ENCODE assay signal across 8 mouse cellular contexts in the genomic region with DNA sequence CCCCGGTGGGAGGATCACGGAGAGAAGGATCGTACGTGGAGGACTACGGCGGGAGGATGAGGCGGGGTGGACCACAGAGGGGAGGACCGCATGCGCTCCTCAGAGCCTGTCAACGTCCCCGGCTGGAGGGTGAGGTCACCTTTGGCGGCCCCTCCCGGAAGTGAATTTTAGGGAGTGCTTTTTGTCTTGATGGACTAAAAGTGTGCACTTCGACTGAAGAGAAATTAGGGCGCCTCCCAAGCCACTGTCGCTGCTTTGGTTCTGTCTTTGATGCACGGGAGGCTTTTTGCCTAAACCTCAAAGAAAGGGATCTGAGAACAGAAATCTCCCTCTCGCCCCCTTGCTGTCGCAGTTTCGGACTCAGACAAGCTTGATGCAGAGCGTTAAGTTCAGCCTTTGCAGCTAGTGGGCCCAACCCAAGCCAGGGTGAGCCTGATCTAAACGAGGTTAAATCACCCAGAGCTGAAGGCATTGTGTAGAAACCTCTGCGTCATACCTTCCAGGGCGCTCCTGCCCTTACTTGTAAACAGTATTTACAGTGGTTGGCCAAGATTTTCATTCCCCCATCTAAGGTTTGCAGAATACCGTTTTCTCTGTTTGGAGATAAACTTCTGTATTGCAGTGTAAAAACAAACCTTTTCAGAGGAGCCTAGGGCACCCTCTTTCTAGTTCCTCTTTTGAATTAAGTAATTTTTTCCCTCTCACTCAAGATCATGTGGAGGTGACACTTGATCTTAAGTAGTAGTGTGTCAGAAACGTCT. TPM values are rescaled to one million over a fixed set of nuclear protein-coding genes. Genes with fewer than 3 reads are reported as not detected.
A peak's percentile ranks its signal among the peaks of the same experiment; 100 is the strongest.
DNase-seq lines count a peak whose midpoint lies in the region; ATAC-seq lines count a peak whose summit lies in the region.

No protein-coding gene starts in this region.

- peak overlapping the region; percentile 95 for H3K4me3 ChIP-seq in forebrain, embryonic 16.5 days (replicated peaks; ENCODE audit: low read length)
- peak overlapping the region; percentile 70 for H3K4me3 ChIP-seq in hindbrain, embryonic 11.5 days (ENCODE audit: low read depth, low read length)
- H3K4me3 ChIP-seq in limb, embryonic 11.5 days (ENCODE audit: low read depth, low read length), result peak overlapping the region; percentile 75
- peak overlapping the region; percentile 84 for H3K4me3 ChIP-seq in stomach, embryonic 15.5 days (replicated peaks)

- WGBS in forebrain, embryonic 16.5 days, result 3% methylated on average over 26 of the region's 26 CpGs
- 4% methylated on average over 26 of the region's 26 CpGs for WGBS in hindbrain, embryonic 11.5 days
- WGBS in limb, embryonic 11.5 days, result 5% methylated on average over 26 of the region's 26 CpGs
- WGBS in stomach, embryonic 15.5 days, result under 1% methylated on average over 26 of the region's 26 CpGs

- H3K36me3 ChIP-seq in forebrain, embryonic 16.5 days (ENCODE audit: control insufficient read depth, insufficient read depth), result 0 out of 2 replicates have a peak, but pooled peaks cover 2% of the 10 kb centered on the region
- H3K36me3 ChIP-seq in hindbrain, embryonic 11.5 days (ENCODE audit: control insufficient read depth, insufficient read depth, low read length), result no peaks in the 10 kb centered on the region
- no peaks in the 10 kb centered on the region; the same call in 1 of the 2 replicates for H3K36me3 ChIP-seq in limb, embryonic 11.5 days (ENCODE audit: control insufficient read depth, insufficient read depth, low read length)
- H3K36me3 ChIP-seq in stomach, embryonic 15.5 days, result no peaks in the 10 kb centered on the region

- peak; percentile 88 for ATAC-seq in forebrain, embryonic 16.5 days
- ATAC-seq in hindbrain, embryonic 11.5 days (ENCODE audit: low FRiP score), result peak; percentile 86
- ATAC-seq in limb, embryonic 11.5 days (ENCODE audit: insufficient number of reproducible peaks, low FRiP score, low TSS enrichment, low read depth), result peak; percentile 76
- ATAC-seq in megakaryocyte-erythroid progenitor cell, adult 5-6 weeks (replicated peaks; ENCODE audit: low FRiP score, low TSS enrichment, poor library complexity, severe bottlenecking), result peak; percentile 65
- ATAC-seq in stomach, embryonic 15.5 days (ENCODE audit: insufficient read depth, low FRiP score, low read depth), result peak; percentile 86

- peak overlapping the region; percentile 68 for H3K4me2 ChIP-seq in forebrain, embryonic 16.5 days (ENCODE audit: low read length)
- peak overlapping the region; percentile 62 for H3K4me2 ChIP-seq in hindbrain, embryonic 11.5 days (replicated peaks; ENCODE audit: low read depth, low read length)
- H3K4me2 ChIP-seq in limb, embryonic 11.5 days (ENCODE audit: low read depth, severe bottlenecking), result peak overlapping the region; percentile 60
- peak overlapping the region; percentile 60 for H3K4me2 ChIP-seq in stomach, embryonic 15.5 days

- H3K9me3 ChIP-seq in forebrain, embryonic 16.5 days (ENCODE audit: control insufficient read depth, low read length), result no peaks in the 10 kb centered on the region
- H3K9me3 ChIP-seq in hindbrain, embryonic 11.5 days (ENCODE audit: control insufficient read depth, low read length), result no peaks in the 10 kb centered on the region
- H3K9me3 ChIP-seq in limb, embryonic 11.5 days (ENCODE audit: control insufficient read depth, low read length), result no peaks in the 10 kb centered on the region
- no peaks in the 10 kb centered on the region for H3K9me3 ChIP-seq in stomach, embryonic 15.5 days

- DNase-seq in layer of hippocampus, adult 9-11 months, result peak; percentile 74
- no peak for DNase-seq in layer of hippocampus, postnatal 25 days (ENCODE audit: extremely low spot score in 1 of 2, low spot score in 1 of 2)
- peak; percentile 42 for DNase-seq in c-Kit-positive CD71-negative TER-119-negative erythroid progenitor cells, embryonic 14.5 days (ENCODE audit: low read depth)
- DNase-seq in hindbrain, embryonic 11.5 days (ENCODE audit: low spot score), result no peak
- no peak for DNase-seq in limb, embryonic 11.5 days (ENCODE audit: low spot score)

- H3K9ac ChIP-seq in forebrain, embryonic 16.5 days (replicated peaks; ENCODE audit: low read depth, low read length), result peak overlapping the region; percentile 87
- H3K9ac ChIP-seq in hindbrain, embryonic 11.5 days (ENCODE audit: low read depth, low read length), result peak overlapping the region; percentile 66
- H3K9ac ChIP-seq in limb, embryonic 11.5 days (ENCODE audit: low read length), result peak overlapping the region; percentile 64
- H3K9ac ChIP-seq in stomach, embryonic 15.5 days, result peak overlapping the region; percentile 62

- peak overlapping the region; percentile 92 for H3K27ac ChIP-seq in forebrain, embryonic 16.5 days (ENCODE audit: low read length)
- peak overlapping the region; percentile 70; the same call in 1 of the 2 replicates for H3K27ac ChIP-seq in hindbrain, embryonic 11.5 days (ENCODE audit: low read depth, low read length)
- no peak overlapping the region for H3K27ac ChIP-seq in limb, embryonic 11.5 days (replicated peaks; ENCODE audit: low read depth, low read length)
- H3K27ac ChIP-seq in stomach, embryonic 15.5 days, result peak overlapping the region; percentile 96

- no peaks in the 10 kb centered on the region for H3K27me3 ChIP-seq in forebrain, embryonic 16.5 days (replicated peaks; ENCODE audit: control insufficient read depth, insufficient read depth, low read length)
- H3K27me3 ChIP-seq in hindbrain, embryonic 11.5 days (ENCODE audit: control insufficient read depth, insufficient read depth, low read length), result no peaks in the 10 kb centered on the region
- H3K27me3 ChIP-seq in limb, embryonic 11.5 days (ENCODE audit: control insufficient read depth, insufficient read depth, low read length), result no peaks in the 10 kb centered on the region
- H3K27me3 ChIP-seq in stomach, embryonic 15.5 days (replicated peaks), result no peaks in the 10 kb centered on the region

- H3K4me1 ChIP-seq in forebrain, embryonic 16.5 days (replicated peaks; ENCODE audit: control insufficient read depth, insufficient read depth, low read length), result peaks cover 22% of the 10 kb centered on the region
- no peaks in the 10 kb centered on the region for H3K4me1 ChIP-seq in hindbrain, embryonic 11.5 days (replicated peaks; ENCODE audit: control insufficient read depth, insufficient read depth, low read length)
- H3K4me1 ChIP-seq in limb, embryonic 11.5 days (ENCODE audit: control insufficient read depth, insufficient read depth, low read length), result no peaks in the 10 kb centered on the region
- peaks cover 23% of the 10 kb centered on the region for H3K4me1 ChIP-seq in stomach, embryonic 15.5 days

RNA-seq across cellular contexts. Expression of a gene that starts 13.8 kb away (rescaled TPM):
- total RNA-seq in layer of hippocampus, postnatal 25 days (2021), result 10 to 100 TPM; 42.8 to 55.1 TPM
- polyA plus RNA-seq in forebrain, embryonic 16.5 days (2015; fragmentation: Nextera tagmentation; extraction: Ambion mirVana), result 129 and 146 TPM in 2 replicates
- 123 and 126 TPM in 2 replicates for polyA plus RNA-seq in hindbrain, embryonic 11.5 days (2014; fragmentation: Nextera tagmentation; extraction: Ambion mirVana)
- 96.6 and 101 TPM in 2 replicates for polyA plus RNA-seq in limb, embryonic 11.5 days (2014; fragmentation: Nextera tagmentation; extraction: Ambion mirVana)
- total RNA-seq in megakaryocyte-erythroid progenitor cell, adult 5-6 weeks (2014; fragmentation: Nextera tagmentation), result 212 and 213 TPM in 2 replicates
- 270 and 362 TPM in 2 replicates for total RNA-seq in megakaryocyte-erythroid progenitor cell, adult 5-6 weeks (2017)
- 231 and 255 TPM in 2 replicates for polyA plus RNA-seq in stomach, embryonic 15.5 days (2015; fragmentation: Nextera tagmentation; extraction: Ambion mirVana)

RNA-seq across cellular contexts. Expression of a gene that starts 38.7 kb away (rescaled TPM):
- 10 to 100 TPM; 69.0 to 70.2 TPM for total RNA-seq in layer of hippocampus, postnatal 25 days (2021)
- 11.9 and 14.5 TPM in 2 replicates for polyA plus RNA-seq in forebrain, embryonic 16.5 days (2015; fragmentation: Nextera tagmentation; extraction: Ambion mirVana)
- 4.1 and 10.2 TPM in 2 replicates for polyA plus RNA-seq in hindbrain, embryonic 11.5 days (2014; fragmentation: Nextera tagmentation; extraction: Ambion mirVana)
- 1.9 and 2.5 TPM in 2 replicates for polyA plus RNA-seq in limb, embryonic 11.5 days (2014; fragmentation: Nextera tagmentation; extraction: Ambion mirVana)
- total RNA-seq in megakaryocyte-erythroid progenitor cell, adult 5-6 weeks (2014; fragmentation: Nextera tagmentation), result 11.4 and 12.0 TPM in 2 replicates
- 17.9 and 37.0 TPM in 2 replicates for total RNA-seq in megakaryocyte-erythroid progenitor cell, adult 5-6 weeks (2017)
- polyA plus RNA-seq in stomach, embryonic 15.5 days (2015; fragmentation: Nextera tagmentation; extraction: Ambion mirVana), result 8.1 and 10.1 TPM in 2 replicates

Comparison
In these comparisons a context has a peak if more than half of its experiments do, and no peak if none do; other contexts are left out.
1. DNase-seq: peak in layer of hippocampus, adult 9-11 months (single experiment) and c-Kit-positive CD71-negative TER-119-negative erythroid progenitor cells, embryonic 14.5 days (single experiment); none in layer of hippocampus, postnatal 25 days (0 of 2), hindbrain, embryonic 11.5 days (single experiment) and limb, embryonic 11.5 days (single experiment).
2. Peak in every context shown above with its lines, with median percentiles within 50 percentile points of each other: ATAC-seq, H3K4me2 ChIP-seq, H3K4me3 ChIP-seq and H3K9ac ChIP-seq.